Mouse (Mus musculus) bone marrow, adult 2 months (tissue): ENCODE measurements around the gene Il17ra.

Experiments
- CTCF ChIP-seq: fragments of 200-500 bp; IDR thresholded peaks from 2 replicates; pipeline ENCODE4 v1.5.1; 2011; ENCODE audit warnings: low read length, control low read depth; ENCODE audit not compliant: control insufficient read depth, insufficient read depth
- POLR2A ChIP-seq: fragments of 200-500 bp; IDR thresholded peaks from 2 replicates; pipeline ENCODE4 v1.6.1; 2011; ENCODE audit warnings: low read depth, mild to moderate bottlenecking, control low read depth, low read length, borderline replicate concordance; ENCODE audit not compliant: control insufficient read depth

DNA sequence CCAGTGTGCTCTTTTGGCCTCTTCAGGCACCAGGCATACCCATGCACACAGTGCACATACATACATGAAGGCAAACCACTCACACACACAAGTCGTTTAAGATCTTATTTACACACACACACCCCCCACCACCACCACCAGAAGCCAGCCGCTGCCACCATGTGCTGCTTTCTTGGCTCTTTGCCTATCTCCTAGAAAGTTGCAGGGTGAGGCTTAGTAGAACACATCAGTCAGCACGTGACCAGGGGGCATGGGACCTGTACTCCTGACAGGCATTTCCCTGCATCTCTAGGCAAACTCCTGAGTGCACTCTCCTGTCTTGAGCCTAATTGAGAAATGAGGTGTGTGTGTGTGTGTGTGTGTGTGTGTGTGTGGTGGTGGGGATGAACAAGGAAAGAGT, 22.0 kb downstream of the Il17ra start:
- TF ChIP-seq CTCF (no peak), POLR2A (no peak)
